Mouse (Mus musculus): ENCODE measurements around the gene Ubald1.

DNA sequence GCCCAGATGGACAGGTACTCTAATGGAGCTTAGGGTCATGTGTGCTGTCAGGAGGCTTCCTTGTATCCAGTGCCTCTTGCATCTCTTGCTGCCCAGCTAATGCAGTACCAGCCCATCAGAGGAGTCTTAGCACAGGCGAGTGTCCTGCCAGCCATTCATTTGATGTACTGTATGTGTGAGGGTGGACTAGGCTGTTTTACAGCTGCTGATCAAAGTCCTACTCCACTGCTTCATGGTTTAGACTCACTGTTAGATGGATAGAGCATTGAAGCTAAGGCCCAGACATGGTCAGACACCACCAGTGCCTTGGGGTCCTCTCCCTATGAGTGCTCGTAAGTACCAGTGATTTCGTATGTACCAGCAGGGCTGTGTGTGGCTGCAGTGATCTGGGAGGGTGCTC, 24.8 kb upstream of the Ubald1 start:
- TF ChIP-seq POLR2A (IDR thresholded peaks at IDR 0.05; ENCODE audit: insufficient read depth, low read length) (no peak), CTCF (IDR thresholded peaks at IDR 0.05; ENCODE audit: low read depth, low read length) (no peak)

All from ES-Bruce4 (cell line).